Mouse (Mus musculus): ENCODE measurements around the gene Olfr159. TPM values are rescaled to one million over a fixed set of nuclear protein-coding genes. Genes with fewer than 3 reads are reported as not detected.

Olfr159 gene
- total RNA-seq, 2 experiments from 2014 or later = not detected

DNA sequence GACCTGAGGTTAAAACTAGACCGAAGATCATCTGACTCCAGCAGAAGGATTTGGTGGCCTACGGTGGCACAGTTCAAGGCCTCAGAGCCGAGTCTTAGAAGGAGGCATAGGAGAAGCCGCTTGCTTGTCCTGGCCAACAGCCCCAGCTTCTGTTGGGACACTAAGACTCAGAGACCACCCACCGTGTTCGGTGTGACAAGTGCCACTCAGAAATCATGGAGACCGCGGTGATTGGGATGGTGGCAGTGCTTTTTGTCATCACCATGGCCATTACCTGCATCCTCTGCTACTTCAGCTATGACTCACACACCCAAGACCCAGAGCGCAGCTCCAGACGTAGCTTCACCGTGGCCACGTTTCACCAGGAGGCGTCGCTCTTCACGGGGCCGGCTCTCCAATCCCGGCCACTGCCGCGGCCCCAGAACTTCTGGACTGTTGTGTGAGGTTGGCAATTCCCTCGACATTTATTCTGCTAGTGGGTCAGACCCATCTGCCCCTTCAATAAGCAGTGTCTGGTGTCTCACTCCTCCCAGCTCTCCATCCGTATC, 40.0 kb downstream of the Olfr159 start:
- intact Hi-C loops (cut with DNase I) = no loop called here
- DNase-seq = no peak

DNA sequence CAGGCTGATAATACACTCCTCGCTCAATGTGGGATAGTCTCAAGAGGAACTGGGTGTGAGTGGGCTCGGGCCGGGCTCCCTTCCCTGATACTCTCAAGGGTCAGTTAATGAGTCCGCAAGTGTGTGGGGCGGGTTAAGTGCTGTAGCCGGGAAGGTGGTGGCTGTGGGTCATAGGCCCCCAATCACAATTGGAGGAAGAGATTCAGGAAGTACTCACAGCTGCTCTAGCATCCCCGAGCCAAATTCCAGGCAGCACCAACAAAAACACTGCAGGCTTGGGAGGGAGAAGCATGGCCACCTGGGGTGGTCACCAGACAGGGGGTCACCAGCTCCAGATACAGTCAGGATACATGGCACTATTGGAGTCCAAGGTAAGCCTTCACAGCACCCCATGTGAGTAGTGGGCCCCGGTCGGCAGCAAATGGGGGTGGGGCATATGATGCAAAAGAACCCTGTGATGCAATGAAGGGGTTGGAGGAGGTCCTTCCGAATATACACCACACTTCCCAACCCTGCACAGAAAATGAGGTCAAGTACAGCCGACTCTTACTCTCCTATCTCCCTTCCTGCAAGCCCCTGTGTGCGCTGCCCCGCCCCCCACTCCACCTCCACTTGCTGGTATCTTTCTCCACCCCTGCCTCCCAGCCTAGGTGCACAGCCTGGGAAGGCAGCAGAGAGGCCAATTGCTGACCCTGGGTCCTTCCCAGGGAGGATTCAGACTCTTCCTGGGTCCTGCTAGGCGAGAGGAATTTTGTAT, 40.8 kb downstream of the Olfr159 start, which contains the start of gene Spaar:
Spaar (plus strand) TSS at position 241 of the 757 bp plus-strand sequence.
- DNase-seq = peak; percentile 80 to 81
- intact Hi-C loops (cut with DNase I) = no loop called here

DNA sequence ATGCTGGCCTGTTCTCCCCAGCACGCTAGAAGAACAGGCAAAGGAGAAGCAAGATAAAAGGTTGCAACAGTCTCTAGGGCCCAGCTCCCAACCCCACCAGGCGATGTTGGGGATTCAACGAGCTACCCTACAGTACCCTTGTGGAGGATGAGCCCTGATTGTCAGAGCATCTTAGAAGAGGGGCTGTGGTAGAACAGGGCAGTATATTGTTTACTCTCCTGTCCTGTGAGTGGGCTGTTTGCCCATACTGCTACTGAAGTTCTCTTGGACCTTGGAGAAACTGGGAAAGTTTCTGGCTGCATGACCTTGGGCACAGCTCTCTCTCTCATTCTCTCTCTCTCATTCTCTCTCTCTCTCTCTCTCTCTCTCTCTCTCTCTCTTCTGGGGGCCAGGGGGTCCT, 41.7 kb downstream of the Olfr159 start:
- DNase-seq = no peak
- intact Hi-C loops (cut with DNase I) = no loop called here

DNA sequence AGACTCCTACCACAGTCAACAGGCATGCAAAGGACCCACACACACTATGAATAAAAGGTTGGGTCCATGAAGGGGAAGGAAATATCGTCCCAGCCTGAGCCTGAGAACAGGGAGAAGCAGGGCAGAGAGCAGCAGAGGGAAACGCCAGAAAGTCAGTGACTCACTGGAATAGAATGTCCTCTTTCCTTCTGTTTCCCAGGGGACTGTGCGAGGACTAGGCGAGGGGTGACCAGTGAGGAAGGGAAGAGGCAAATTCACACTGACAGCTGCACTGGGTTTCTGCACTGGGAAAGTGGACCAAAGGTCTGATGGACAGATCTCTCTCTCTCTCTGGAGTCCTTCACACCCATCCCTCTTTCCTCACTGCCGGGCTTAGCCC, 42.2 kb downstream of the Olfr159 start:
- DNase-seq = peak; percentile 83 to 88
- intact Hi-C loops (cut with DNase I) = no loop called here

DNA sequence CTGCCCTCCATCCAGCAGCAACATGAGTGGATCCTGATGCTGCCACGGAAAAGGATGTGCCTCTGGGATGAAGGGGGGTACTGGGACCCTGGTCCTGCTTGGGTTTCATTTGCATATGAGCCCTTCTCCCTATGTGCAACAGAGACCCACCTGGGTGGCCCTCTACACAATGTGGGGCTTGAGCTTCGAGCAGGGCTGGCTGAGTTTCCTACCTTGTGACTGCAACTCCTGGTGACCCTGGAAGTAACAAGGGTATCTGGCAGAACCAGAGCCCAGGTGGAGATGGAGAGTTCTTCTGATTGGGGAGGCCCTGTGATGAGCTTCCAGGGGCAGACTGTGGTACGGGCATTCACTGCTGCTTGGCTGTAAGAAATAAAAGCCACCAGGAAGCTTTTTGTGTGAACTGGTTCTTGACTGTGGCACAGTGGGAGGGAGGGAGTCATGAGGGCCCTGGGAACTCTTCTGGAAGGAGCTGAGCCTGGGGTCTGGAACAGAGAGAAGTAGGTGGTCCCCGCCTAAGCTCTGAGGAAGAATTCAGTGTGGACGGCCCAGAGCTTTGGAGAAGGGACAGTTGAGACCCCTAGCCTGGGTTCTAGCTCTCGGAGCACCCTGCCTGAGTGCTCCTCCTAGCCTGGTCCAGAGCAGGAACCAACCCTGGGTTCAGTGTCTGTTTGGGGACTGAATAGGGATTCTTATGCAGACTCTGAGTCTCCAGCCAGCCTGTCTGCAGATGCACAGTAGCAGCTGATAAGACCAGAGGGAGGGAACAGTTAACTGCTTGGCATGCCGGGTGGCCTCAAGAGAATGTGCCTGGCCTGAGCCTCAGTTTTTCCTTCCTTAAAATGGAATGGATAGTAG, 42.9 kb downstream of the Olfr159 start:
- intact Hi-C loops (cut with DNase I) = no loop called here
- no peak for DNase-seq

DNA sequence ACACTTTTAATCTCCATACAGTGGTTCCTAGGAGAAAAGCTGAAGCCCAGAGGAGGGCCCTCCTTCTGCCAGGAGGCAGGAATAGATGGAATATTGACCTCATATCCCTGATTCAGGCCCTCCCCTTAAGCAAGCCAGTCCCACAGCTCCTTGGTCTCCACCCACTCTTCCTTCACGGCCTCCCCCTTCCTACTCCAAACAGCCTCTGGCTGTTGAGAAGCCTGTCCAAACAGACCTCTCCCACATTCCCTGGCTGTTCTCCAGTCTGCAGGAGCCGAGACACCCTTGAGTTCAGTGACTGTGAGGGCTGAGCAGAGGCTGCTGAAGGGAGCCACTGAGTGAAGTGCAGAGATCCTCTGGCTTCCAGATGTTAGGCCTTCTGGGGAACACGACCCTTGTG, 43.8 kb downstream of the Olfr159 start, which contains the start of gene Hrct1:
Hrct1 (plus strand) TSS at position 194 of the 400 bp plus-strand sequence.
- intact Hi-C loops (cut with DNase I) = no loop called here
- DNase-seq = peak; percentile 89 to 90

DNA sequence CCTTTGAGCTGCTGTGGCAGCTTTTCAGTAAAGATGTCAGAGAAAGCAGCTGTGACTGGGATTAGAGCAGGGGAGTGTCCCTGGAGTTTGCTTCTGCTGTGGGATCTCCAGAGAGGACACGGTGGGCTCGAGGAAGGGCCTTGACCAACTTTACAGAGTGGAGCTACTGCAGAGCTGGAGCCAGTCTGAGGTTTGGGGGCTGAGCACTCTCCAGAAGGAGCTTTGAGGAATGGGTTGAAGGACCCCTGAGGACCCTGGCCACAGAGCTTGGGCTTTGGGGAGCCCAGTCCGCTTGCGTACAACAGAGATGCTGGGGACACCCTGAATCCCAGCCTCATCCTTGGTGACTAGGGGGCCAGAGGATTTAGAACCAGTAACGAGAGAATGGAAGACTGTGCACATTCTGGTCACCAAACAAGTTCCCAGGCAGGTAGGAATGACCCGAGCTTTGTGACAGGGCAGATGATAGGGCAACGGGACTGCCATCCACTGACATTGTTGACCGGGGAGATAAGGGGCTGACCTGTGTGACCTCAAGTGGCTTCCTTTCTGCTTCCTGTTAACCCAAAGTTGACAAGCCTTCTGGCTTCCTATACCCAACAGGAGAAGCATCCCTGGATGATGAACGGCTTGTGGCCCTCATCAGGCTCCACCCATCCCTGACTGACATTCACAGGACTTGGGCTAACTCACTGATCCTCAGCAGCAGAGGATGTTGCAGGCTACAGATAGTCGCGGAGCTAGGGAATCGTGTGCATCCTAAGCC, 44.4 kb downstream of the Olfr159 start:
- intact Hi-C loops (cut with DNase I) = no loop called here
- DNase-seq = no peak

DNA sequence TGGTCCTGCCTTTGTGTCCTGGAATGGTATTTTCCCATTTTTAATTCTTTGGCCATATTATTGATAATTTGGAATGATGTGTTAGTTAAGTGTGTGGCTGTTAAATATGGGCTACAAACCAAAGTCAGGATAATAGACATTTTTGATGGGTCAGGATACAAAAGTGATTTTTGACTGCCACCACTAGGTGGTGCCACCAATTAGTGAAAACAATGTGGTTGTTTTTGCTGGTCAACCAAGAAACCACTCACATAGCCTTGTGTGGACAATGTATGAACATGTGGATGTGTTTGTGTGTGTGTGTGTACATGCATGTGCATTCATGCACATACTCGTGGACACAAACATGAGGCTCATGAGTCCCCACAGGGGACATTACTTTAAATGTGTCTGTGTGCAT, 46.0 kb downstream of the Olfr159 start:
- DNase-seq = peak; percentile 74 to 85
- intact Hi-C loops (cut with DNase I) = loop anchor here (1.0 to 2.0 kb wide), 2 partner anchors 19 to 38 kb away; no protein-coding TSS in a partner anchor

DNA sequence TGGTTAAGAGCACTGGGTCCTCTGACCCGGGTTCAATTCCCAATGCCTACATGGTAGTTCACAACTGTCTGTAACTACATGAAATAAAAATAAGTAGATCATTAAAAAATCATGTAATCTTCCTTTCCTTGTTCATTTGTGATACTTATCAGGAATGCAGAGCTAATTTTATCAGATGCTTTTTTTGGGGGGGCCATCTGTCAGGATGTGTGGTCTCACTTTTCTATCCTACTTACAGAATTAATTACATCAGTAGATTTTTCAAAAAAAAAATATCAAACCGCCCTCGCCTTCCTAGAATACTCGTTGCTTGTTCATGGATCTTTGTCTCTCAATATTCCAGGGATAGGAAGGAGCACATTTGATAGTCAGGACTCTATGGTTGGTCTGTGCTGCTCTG, 48.6 kb downstream of the Olfr159 start:
- intact Hi-C loops (cut with DNase I) = no loop called here
- DNase-seq = no peak

DNA sequence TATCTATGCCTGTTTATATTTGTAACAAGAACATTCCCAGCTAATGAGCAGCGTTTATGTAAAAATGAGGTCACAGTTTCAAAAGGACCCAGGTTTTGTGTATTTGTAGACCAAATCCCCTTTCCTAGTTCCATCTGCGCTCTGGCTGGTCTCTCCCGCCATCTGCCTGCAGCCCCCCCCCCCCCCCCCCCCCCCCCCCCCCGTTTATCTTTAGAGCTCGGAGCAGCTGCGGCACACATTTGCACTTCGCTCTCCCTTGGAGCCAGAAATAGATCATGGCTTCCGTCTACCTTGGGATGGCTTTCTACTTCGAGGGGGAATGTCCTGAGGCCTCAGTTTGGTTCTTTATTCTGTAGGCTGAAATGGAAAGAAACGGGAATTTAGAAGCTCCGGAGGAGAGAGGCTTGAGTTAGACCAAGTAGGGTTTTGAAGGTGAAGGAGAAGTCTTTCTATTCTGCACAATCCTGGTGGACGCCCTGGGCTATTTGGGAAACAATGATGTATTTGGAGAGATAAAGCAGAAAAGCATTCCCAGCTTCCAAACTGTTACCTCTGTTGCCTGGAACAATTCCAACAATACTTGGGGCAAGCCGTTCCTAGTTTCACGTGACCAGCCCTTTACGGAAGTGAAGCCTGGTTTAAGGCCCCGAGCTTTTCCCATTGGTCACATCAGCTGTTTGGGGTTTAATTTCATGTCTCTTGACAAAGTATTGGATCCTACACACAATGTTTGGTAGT, 50.1 kb downstream of the Olfr159 start:
- no peak for DNase-seq
- intact Hi-C loops (cut with DNase I) = no loop called here

Other genes with a start within 250 kb of the Olfr159 start
- gene Tpm2, start 247.2 kb downstream of the Olfr159 start, total RNA-seq (2021) = 10 to 100 TPM; 55.5 to 57.3 TPM
- 10 to 100 TPM; 57.2 to 61.8 TPM for gene Creb3, start 208.7 kb downstream of the Olfr159 start, total RNA-seq (2021)
- gene Tln1, start 208.3 kb downstream of the Olfr159 start, total RNA-seq (2021) = 100 to 1,000 TPM; 147 to 167 TPM
- gene Rgp1, start 192.3 kb downstream of the Olfr159 start, total RNA-seq (2021) = 10 to 100 TPM; 42.1 to 45.5 TPM
- gene Gba2, start 192.1 kb downstream of the Olfr159 start, total RNA-seq (2021) = 10 to 100 TPM; 15.4 to 15.6 TPM
- gene Msmp, start 186.5 kb downstream of the Olfr159 start, total RNA-seq (2021) = under 1 TPM; 0.36 to 0.37 TPM
- 10 to 100 TPM; 42.9 to 45.1 TPM for gene Npr2, start 139.1 kb downstream of the Olfr159 start, total RNA-seq (2021)
- under 1 TPM; 0.19 to 0.52 TPM for gene Spag8, start 117.4 kb downstream of the Olfr159 start, total RNA-seq (2021)
- gene Hint2, start 114.5 kb downstream of the Olfr159 start, total RNA-seq (2021) = 100 to 1,000 TPM; 110 to 112 TPM
- gene Tmem8b, start 102.0 kb downstream of the Olfr159 start, total RNA-seq (2021) = 10 to 100 TPM; 15.0 to 15.2 TPM
- gene Fam221b, start 101.9 kb downstream of the Olfr159 start, total RNA-seq (2021) = under 1 TPM; 0.25 to 0.26 TPM
- not detected for gene Olfr70, start 70.2 kb downstream of the Olfr159 start, total RNA-seq (2021)
- gene Olfr71, start 60.8 kb downstream of the Olfr159 start, total RNA-seq (2021) = not detected
- gene Hrct1, start 43.8 kb downstream of the Olfr159 start, total RNA-seq (2021) = 1 to 10 TPM; 4.5 to 6.1 TPM
- 1 to 10 TPM; 4.2 to 5.1 TPM for gene Spaar, start 41.0 kb downstream of the Olfr159 start, total RNA-seq (2021)
- not detected for gene Olfr156, start 52.9 kb upstream of the Olfr159 start, total RNA-seq (2021)
- gene Olfr157, start 69.2 kb upstream of the Olfr159 start, total RNA-seq (2021) = not detected
- gene Olfr155, start 80.6 kb upstream of the Olfr159 start, total RNA-seq (2021) = not detected
- 10 to 100 TPM; 12.3 to 12.8 TPM for gene Reck, start 104.5 kb upstream of the Olfr159 start, total RNA-seq (2021)
- gene Glipr2, start 186.4 kb upstream of the Olfr159 start, total RNA-seq (2021) = 10 to 100 TPM; 16.4 to 18.1 TPM
- under 1 TPM; 0.12 to 0.22 TPM for gene Ccin, start 212.5 kb upstream of the Olfr159 start, total RNA-seq (2021)
- gene Clta, start 233.4 kb upstream of the Olfr159 start, total RNA-seq (2021) = 100 to 1,000 TPM; 101 to 104 TPM